Mouse (Mus musculus) cortical plate, adult 2 months (tissue): ENCODE results near the gene Plch1. TPM values are rescaled to one million over a fixed set of nuclear protein-coding genes. Genes with fewer than 3 reads are reported as not detected.

Experiments
- H3K27ac ChIP-seq: fragments of 200-500 bp; 2 replicates; pipeline ENCODE4 v1.5.1; 2012; ENCODE audit warnings: low read length, control low read depth, inconsistent platforms; ENCODE audit not compliant: insufficient read depth
- H3K4me1 ChIP-seq: fragments of 200-500 bp; 2 replicates; pipeline ENCODE4 v1.6.1; 2011; ENCODE audit warnings: low read length; ENCODE audit not compliant: control insufficient read depth, insufficient read depth
- H3K4me3 ChIP-seq: fragments of 200-500 bp; 2 replicates; pipeline ENCODE4 v1.5.1; 2011; ENCODE audit warnings: mild to moderate bottlenecking, low read length, control low read depth; ENCODE audit not compliant: insufficient read depth
- CTCF ChIP-seq: fragments of 200-500 bp; IDR thresholded peaks from 2 replicates; pipeline ENCODE4 v1.5.1; 2011; ENCODE audit warnings: mild to moderate bottlenecking, control low read depth, low read length; ENCODE audit not compliant: insufficient read depth; ENCODE audit errors: extremely low read depth
- POLR2A ChIP-seq: fragments of 200-500 bp; IDR thresholded peaks from 2 replicates; pipeline ENCODE4 v1.6.1; 2011; ENCODE audit warnings: mild to moderate bottlenecking, low read length, control low read depth; ENCODE audit not compliant: insufficient read depth; ENCODE audit errors: extremely low read depth
- polyA plus RNA-seq: library from polyadenylated mRNA; depleted of rRNA; stranded (reverse); fragments of >200 nt; gene quantifications from 2 replicates; pipeline ENCODE4 v1.2.3, GENCODE M21; 2012

The Plch1 gene
- polyA plus RNA-seq, 1 experiment = 5.0 TPM

GRCm38 (mm10) chr3:63865069-63865468 is 34.2 kb downstream of the Plch1 start:
- H3K27ac ChIP-seq = no peak overlapping the region
- TF ChIP-seq CTCF (no peak), POLR2A (no peak)
- no peak overlapping the region for H3K4me3 ChIP-seq
- peaks cover 1% of the 10 kb centered on the region; the same call in 1 of the 2 replicates for H3K4me1 ChIP-seq

DNA sequence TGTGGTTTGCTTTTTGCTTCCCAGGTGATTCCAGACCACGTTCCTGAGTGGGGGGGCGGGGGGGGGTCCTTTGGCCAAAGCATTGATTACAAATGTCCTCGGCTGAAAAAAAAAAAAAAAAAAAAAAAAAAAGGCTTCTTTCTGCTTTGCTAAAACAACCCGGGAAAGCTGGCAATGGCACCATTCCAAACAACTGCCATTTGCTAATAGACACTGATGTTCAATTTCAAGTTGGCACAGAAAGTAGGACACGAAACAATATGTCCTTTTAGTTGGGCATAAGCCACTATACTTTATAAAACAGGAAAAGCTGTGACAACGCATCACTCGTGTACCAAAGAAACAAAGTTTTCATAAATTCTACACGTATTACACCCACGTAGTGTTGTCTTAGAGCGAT is 36.6 kb downstream of the Plch1 start:
- no peak for TF ChIP-seq POLR2A
- TF ChIP-seq CTCF = no peak
- H3K4me1 ChIP-seq = peaks cover 1% of the 10 kb centered on the region; the same call in 1 of the 2 replicates
- H3K4me3 ChIP-seq = 0 out of 2 replicates have a peak overlapping the region, but pooled peaks have one; percentile 24
- no peak overlapping the region for H3K27ac ChIP-seq

DNA sequence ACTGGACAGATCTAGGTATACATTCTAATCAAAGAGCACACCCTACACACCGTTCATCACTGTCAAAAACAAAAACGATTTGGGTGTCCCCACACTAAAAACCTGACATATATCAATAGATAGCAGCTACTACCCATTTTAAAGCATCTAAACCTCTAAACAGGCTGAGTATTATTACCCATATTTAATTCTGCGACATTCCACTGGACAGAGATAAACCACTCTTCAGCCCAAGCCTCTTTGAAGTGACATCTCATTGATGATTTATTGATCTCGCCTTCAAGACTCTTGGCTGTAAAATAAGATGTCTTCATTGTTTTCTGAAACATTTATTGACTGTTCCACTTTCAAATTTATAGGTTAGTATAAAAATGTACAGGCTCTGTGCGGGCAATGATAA is 46.4 kb downstream of the Plch1 start:
- no peak for TF ChIP-seq POLR2A
- TF ChIP-seq CTCF = no peak
- Histone ChIP-seq H3K4me3 (no peak overlapping the region), H3K4me1 (0 out of 2 replicates have a peak, but pooled peaks cover 2% of the 10 kb centered on the region), H3K27ac (no peak overlapping the region)

DNA sequence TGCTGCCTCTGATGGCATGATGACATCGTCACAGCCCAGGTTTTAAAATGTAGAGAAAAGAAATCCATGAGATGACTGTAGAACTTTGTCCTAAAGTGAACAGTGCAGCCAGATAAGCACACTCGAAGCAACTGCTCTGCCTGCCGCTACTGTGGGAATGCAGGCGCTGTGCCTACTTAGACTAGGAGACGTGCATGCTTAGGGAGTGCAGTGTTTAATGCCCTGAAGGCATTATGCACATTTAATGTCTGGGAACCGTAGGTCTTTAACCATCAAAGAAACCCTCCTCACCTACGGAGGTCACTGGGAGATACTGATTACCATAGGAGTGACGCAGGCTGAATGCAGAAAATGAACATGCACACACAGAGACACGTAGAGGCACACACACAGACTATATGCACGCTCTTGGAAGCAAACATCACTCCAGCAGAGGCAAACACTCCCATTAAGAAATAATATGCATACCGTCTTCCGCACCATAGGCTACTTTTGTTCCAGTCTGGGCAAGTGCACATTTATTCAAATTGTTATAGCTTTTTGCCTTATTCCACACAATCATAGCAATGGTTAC is 48.1 kb downstream of the Plch1 start:
- 0 out of 2 replicates have a peak, but pooled peaks cover 2% of the 10 kb centered on the region for H3K4me1 ChIP-seq
- H3K27ac ChIP-seq = no peak overlapping the region
- peak overlapping the region; percentile 34 for H3K4me3 ChIP-seq
- no peak for TF ChIP-seq CTCF
- no peak for TF ChIP-seq POLR2A

GRCm38 (mm10) chr3:63849765-63850346 is 49.4 kb downstream of the Plch1 start:
- H3K27ac ChIP-seq = no peak overlapping the region
- no peak overlapping the region for H3K4me3 ChIP-seq
- no peak for TF ChIP-seq CTCF
- no peak for TF ChIP-seq POLR2A
- 0 out of 2 replicates have a peak, but pooled peaks cover 2% of the 10 kb centered on the region for H3K4me1 ChIP-seq

DNA sequence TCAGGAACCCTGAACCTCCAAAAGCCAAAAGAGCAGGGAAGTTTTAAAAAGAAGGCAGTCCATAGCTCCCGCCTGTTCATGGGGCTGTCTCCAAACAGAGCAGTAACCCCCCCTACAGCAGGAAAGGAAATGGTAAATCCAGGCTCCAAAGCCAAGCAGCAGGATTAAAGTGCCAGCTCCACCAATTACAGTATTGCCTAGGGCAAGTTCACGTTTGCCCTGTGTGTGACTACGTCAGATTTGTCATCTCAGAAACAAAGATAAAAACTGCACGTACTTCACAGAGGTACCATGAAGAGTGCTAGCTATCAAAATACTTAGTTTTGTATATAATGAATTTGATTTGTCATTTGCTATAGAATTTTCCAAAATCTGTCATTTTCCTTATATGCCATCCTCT is 55.1 kb downstream of the Plch1 start:
- TF ChIP-seq CTCF = no peak
- TF ChIP-seq POLR2A = no peak
- Histone ChIP-seq H3K27ac (no peak overlapping the region), H3K4me1 (no peaks in the 10 kb centered on the region), H3K4me3 (no peak overlapping the region)

GRCm38 (mm10) chr3:63842436-63842835 is 56.8 kb downstream of the Plch1 start:
- no peaks in the 10 kb centered on the region for H3K4me1 ChIP-seq
- H3K4me3 ChIP-seq = no peak overlapping the region
- H3K27ac ChIP-seq = no peak overlapping the region
- no peak for TF ChIP-seq CTCF
- TF ChIP-seq POLR2A = no peak

DNA sequence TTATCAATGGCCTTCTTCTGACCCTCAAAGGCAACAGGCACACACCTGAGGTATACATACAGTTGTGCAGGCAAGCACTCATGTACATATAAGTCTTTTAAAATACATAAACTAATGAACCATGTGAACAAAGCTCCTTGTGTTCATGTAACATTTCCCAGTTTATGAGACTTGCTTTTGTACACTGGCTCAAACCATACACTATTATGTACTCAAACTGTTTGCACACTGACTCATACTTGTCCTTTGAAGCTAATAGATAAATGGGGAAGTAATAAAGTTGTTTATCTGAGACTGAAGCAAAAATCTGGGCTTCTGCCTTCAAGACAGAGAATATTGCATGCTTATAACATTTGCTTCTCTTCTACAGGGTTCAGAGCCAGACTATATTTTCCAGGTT is 61.5 kb downstream of the Plch1 start:
- no peak overlapping the region for H3K27ac ChIP-seq
- TF ChIP-seq POLR2A = no peak
- no peak for TF ChIP-seq CTCF
- H3K4me1 ChIP-seq = no peaks in the 10 kb centered on the region
- H3K4me3 ChIP-seq = no peak overlapping the region

DNA sequence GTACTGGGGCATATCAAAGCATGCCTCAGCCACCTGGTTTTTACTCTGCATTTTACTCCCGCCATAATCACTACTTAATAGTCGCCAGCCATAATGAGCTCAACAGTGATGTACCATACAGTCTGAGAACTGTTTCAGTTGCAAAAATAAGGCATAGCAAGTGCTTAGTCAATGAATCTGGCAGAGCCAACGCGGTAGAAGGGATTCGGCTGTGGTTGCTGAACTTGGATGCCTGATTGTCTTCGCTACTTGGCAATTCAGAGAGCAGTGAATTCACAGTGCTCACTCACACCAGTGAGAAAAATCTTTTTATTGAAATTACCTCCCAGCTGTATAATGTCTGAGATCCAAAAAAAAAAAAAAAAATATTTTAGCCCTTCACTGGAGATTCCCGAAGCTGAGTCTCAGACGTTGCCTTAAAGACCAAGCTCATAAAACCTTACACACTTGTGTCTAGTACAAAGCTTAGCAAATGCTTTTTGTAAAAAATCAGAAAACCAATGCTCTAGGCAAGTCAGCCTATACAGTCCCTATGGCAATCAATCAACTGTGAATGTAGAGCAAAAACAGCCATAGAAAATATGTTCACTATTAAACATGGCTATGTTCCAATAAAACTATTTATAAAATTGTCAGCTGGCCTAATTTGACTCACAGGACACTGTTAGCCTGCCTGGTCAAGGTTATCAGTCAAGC is 62.2 kb downstream of the Plch1 start:
- TF ChIP-seq CTCF = no peak
- TF ChIP-seq POLR2A = no peak
- Histone ChIP-seq H3K4me1 (no peaks in the 10 kb centered on the region), H3K27ac (no peak overlapping the region), H3K4me3 (no peak overlapping the region)

DNA sequence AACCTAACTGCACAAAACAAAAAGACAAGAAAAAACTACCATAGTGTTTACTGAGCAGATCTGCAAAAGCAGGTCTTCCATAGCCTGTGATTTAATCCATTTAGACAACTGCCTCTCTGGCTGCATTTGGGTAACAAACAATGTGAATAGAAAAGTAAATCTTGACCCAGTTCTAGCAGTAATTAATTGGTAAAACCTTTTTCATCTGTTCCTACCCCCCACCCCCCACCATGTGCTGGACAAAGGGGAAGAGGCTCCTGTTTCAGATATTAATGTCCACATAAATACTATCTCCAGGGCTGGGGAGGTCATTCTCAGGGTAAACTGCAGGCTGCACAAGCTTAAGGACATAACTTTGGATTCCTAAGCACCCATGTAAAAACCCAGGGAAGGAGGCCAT is 63.5 kb downstream of the Plch1 start:
- Histone ChIP-seq H3K4me1 (no peaks in the 10 kb centered on the region), H3K27ac (no peak overlapping the region), H3K4me3 (no peak overlapping the region)
- TF ChIP-seq POLR2A (no peak), CTCF (no peak)
